Mouse (Mus musculus): ENCODE measurements around the gene Faap100. TPM values are rescaled to one million over a fixed set of nuclear protein-coding genes. Genes with fewer than 3 reads are reported as not detected.
A peak's percentile ranks its signal among the peaks of the same experiment; 100 is the strongest.
"Not testable (repeated sequence)": the region's sequence is repeated elsewhere in the genome, so short reads cannot be mapped to it uniquely, and the experiment has no call there.

The Faap100 gene
- polyA plus RNA-seq, 1 experiment from 2014 or later, result 40.2 TPM

- WGBS, result 4% methylated on average over 10 of the region's 10 CpGs
- H3K36me3 ChIP-seq (ENCODE audit: control insufficient read depth, insufficient read depth, low read length), result peaks cover 16% of the 10 kb centered on the region
- H3K27ac ChIP-seq (ENCODE audit: low read length), result peak overlapping the region; percentile 100; the same call in 1 of the 2 replicates
- H3K4me3 ChIP-seq (ENCODE audit: low read depth, low read length), result peak overlapping the region; percentile 93
- H3K4me2 ChIP-seq (replicated peaks; ENCODE audit: low read depth, low read length), result peak overlapping the region; percentile 92
- no peaks in the 10 kb centered on the region for H3K9me3 ChIP-seq (ENCODE audit: control insufficient read depth, low read depth, low read length)
- ATAC-seq (ENCODE audit: insufficient number of reproducible peaks, insufficient read depth, low FRiP score, low read depth), result no peak
- H3K4me1 ChIP-seq (ENCODE audit: control insufficient read depth, insufficient read depth, low read length), result peaks cover 15% of the 10 kb centered on the region
- H3K27me3 ChIP-seq (ENCODE audit: control insufficient read depth, insufficient read depth, low read length), result no peaks in the 10 kb centered on the region
- H3K9ac ChIP-seq (replicated peaks; ENCODE audit: low read depth, low read length), result peak overlapping the region; percentile 100
These were observed 31.3 kb downstream of the Faap100 start for GRCm38 (mm10) chr11:120347301-120347700.

GRCm38 (mm10) chr11:120346383-120347034 lies 32.1 kb downstream of the Faap100 start:
- H3K4me2 ChIP-seq (replicated peaks; ENCODE audit: low read depth, low read length), result peak overlapping the region; percentile 59
- 43% methylated on average over 10 of the region's 13 CpGs for WGBS

DNA sequence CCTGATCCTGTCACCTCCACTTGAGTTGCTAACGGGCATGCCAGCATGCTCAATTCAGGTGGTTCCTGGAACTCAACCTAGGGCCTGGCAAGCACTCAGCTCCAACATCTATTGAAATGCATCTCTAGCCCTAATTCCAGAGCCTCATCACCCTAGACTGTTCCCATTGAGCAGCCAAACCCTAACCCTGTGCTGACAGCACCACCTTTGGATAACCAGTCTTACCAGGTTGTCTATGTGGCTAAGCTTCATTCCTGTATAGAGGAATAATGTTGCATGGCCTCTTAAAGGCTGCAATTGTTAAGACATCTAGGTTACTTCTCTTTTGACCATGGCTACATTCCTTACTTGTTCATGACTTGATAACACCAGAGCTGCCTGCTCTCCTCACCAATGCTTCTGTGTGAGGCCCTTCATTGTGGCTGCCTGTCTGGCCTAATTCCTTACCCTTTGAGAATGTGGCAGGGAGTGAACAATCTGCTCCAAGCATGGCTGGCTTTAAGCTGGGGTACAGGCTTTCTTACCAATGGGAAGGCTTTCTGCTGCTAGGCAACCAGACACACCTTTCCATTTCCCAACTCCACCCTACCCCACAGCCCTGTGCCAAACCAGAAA lies 33.4 kb downstream of the Faap100 start:
- no peaks in the 10 kb centered on the region for H3K4me1 ChIP-seq (ENCODE audit: control insufficient read depth, insufficient read depth, low read length)
- H3K9me3 ChIP-seq (ENCODE audit: control insufficient read depth, low read depth, low read length), result no peaks in the 10 kb centered on the region
- H3K4me2 ChIP-seq (replicated peaks; ENCODE audit: low read depth, low read length), result peak overlapping the region; percentile 27
- no peaks in the 10 kb centered on the region for H3K27me3 ChIP-seq (ENCODE audit: control insufficient read depth, insufficient read depth, low read length)
- 19% methylated on average over 1 of the region's 1 CpGs for WGBS
- no peak overlapping the region; the same call in 1 of the 2 replicates for H3K9ac ChIP-seq (replicated peaks; ENCODE audit: low read depth, low read length)
- H3K27ac ChIP-seq (ENCODE audit: low read length), result peak overlapping the region; percentile 48; the same call in 1 of the 2 replicates
- ATAC-seq (ENCODE audit: insufficient number of reproducible peaks, insufficient read depth, low FRiP score, low read depth), result no peak
- H3K4me3 ChIP-seq (ENCODE audit: low read depth, low read length), result peak overlapping the region; percentile 15; the same call in 1 of the 2 replicates
- H3K36me3 ChIP-seq (ENCODE audit: control insufficient read depth, insufficient read depth, low read length), result peaks cover 16% of the 10 kb centered on the region

More at GRCm38 (mm10) chr11:120346383-120347034, 32.1 kb downstream of the Faap100 start:
- not testable (repeated sequence) for H3K9me3 ChIP-seq (ENCODE audit: control insufficient read depth, low read depth, low read length); ATAC-seq (ENCODE audit: insufficient number of reproducible peaks, insufficient read depth, low FRiP score, low read depth); H3K27ac ChIP-seq (ENCODE audit: low read length); H3K27me3 ChIP-seq (ENCODE audit: control insufficient read depth, insufficient read depth, low read length)
- Histone ChIP-seq H3K4me1 (ENCODE audit: control insufficient read depth, insufficient read depth, low read length) (peaks cover 11% of the 10 kb centered on the region), H3K36me3 (ENCODE audit: control insufficient read depth, insufficient read depth, low read length) (peaks cover 16% of the 10 kb centered on the region), H3K4me3 (ENCODE audit: low read depth, low read length) (peak overlapping the region; percentile 42), H3K9ac (replicated peaks; ENCODE audit: low read depth, low read length) (peak overlapping the region; percentile 50)

DNA sequence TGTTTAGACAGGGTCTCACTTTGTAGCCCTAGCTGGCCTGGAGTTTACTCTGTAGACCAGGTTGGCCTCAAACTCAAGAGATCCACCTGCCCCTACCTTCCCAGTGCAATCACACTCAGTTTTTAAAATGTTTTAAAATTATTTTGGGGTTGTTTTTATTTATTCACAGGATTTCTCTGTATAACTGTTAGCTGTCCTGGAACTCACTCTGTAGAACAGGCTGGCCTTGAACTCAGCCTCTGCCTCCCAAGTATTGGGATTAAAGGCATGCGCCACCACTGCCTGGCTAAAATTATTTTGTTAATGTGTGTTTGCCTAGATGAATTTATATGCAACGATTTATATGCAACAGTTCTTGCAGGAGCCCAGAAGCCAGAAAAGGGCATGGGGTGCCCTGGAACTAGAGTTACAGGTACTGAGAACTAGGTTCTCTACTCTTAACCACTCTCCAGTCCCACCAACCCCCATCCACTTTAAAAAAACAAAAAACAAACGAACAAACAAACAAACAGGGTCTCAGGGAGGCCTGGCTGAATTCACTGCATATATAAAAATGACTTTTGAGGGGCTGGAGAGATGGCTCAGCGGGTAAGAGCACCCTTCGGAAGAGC lies 34.1 kb downstream of the Faap100 start:
- peaks cover 16% of the 10 kb centered on the region for H3K36me3 ChIP-seq (ENCODE audit: control insufficient read depth, insufficient read depth, low read length)
- WGBS, result 58% methylated on average over 5 of the region's 5 CpGs
- 0 out of 2 replicates have a peak overlapping the region, but pooled peaks have one; percentile 15 for H3K4me3 ChIP-seq (ENCODE audit: low read depth, low read length)
- no peaks in the 10 kb centered on the region for H3K9me3 ChIP-seq (ENCODE audit: control insufficient read depth, low read depth, low read length)
- H3K27ac ChIP-seq (ENCODE audit: low read length), result peak overlapping the region; percentile 48; the same call in 1 of the 2 replicates
- no peaks in the 10 kb centered on the region for H3K4me1 ChIP-seq (ENCODE audit: control insufficient read depth, insufficient read depth, low read length)
- ATAC-seq (ENCODE audit: insufficient number of reproducible peaks, insufficient read depth, low FRiP score, low read depth), result no peak
- H3K27me3 ChIP-seq (ENCODE audit: control insufficient read depth, insufficient read depth, low read length), result no peaks in the 10 kb centered on the region
- no peak overlapping the region for H3K9ac ChIP-seq (replicated peaks; ENCODE audit: low read depth, low read length)
- no peak overlapping the region for H3K4me2 ChIP-seq (replicated peaks; ENCODE audit: low read depth, low read length)

DNA sequence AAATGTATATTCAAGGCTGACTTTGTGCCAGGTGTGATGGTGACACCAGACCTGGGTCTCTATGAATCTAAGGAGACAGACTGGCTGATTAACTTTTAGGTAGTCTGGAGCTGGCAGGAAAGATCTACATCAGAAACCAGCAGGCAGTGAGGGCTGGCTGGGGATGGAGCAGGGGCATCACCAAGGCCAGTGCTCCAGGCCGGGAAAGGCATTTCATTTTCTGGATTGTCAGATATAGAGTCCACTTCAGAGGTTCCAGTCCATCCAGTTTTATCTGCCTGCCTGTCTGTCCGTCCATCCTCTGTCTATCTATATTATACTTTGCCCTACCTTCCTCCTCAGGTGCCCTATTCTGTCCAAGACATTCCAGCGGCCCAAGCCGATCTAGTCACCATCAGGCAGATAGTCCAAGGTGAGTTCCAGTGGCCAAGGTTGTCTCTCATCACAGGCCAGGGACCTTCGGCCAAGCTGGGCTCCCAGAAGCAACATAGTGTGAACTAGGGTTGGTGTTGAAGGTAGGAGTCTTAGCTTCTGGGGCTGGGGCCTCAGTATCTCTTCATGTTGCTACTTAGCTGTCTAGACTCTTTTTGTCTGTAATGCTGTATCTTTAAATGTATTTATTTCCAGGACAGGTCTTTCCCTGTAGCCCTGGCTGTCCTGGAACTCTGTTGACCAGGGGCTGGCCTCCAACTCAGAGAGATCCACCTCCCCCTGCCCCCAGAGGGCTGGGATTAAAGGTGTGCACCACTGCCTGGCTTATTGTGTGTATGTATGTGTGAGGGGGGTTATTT lies 34.9 kb downstream of the Faap100 start:
- Histone ChIP-seq H3K4me2 (replicated peaks; ENCODE audit: low read depth, low read length) (no peak overlapping the region), H3K4me3 (ENCODE audit: low read depth, low read length) (no peak overlapping the region), H3K27ac (ENCODE audit: low read length) (peak overlapping the region; percentile 30; the same call in 1 of the 2 replicates), H3K9me3 (ENCODE audit: control insufficient read depth, low read depth, low read length) (no peaks in the 10 kb centered on the region), H3K4me1 (ENCODE audit: control insufficient read depth, insufficient read depth, low read length) (no peaks in the 10 kb centered on the region), H3K36me3 (ENCODE audit: control insufficient read depth, insufficient read depth, low read length) (peaks cover 16% of the 10 kb centered on the region), H3K27me3 (ENCODE audit: control insufficient read depth, insufficient read depth, low read length) (no peaks in the 10 kb centered on the region), H3K9ac (replicated peaks; ENCODE audit: low read depth, low read length) (no peak overlapping the region)
- 70% methylated on average over 5 of the region's 5 CpGs for WGBS
- no peak for ATAC-seq (ENCODE audit: insufficient number of reproducible peaks, insufficient read depth, low FRiP score, low read depth)

GRCm38 (mm10) chr11:120342656-120343160 lies 35.9 kb downstream of the Faap100 start:
- Histone ChIP-seq H3K4me2 (replicated peaks; ENCODE audit: low read depth, low read length) (no peak overlapping the region), H3K4me1 (ENCODE audit: control insufficient read depth, insufficient read depth, low read length) (no peaks in the 10 kb centered on the region), H3K27me3 (ENCODE audit: control insufficient read depth, insufficient read depth, low read length) (no peaks in the 10 kb centered on the region), H3K9me3 (ENCODE audit: control insufficient read depth, low read depth, low read length) (no peaks in the 10 kb centered on the region), H3K4me3 (ENCODE audit: low read depth, low read length) (no peak overlapping the region), H3K36me3 (ENCODE audit: control insufficient read depth, insufficient read depth, low read length) (peaks cover 16% of the 10 kb centered on the region), H3K9ac (replicated peaks; ENCODE audit: low read depth, low read length) (no peak overlapping the region), H3K27ac (ENCODE audit: low read length) (no peak overlapping the region)
- no peak for ATAC-seq (ENCODE audit: insufficient number of reproducible peaks, insufficient read depth, low FRiP score, low read depth)
- 89% methylated on average over 5 of the region's 5 CpGs for WGBS

- Histone ChIP-seq H3K4me1 (ENCODE audit: control insufficient read depth, insufficient read depth, low read length) (no peaks in the 10 kb centered on the region), H3K27me3 (ENCODE audit: control insufficient read depth, insufficient read depth, low read length) (no peaks in the 10 kb centered on the region), H3K36me3 (ENCODE audit: control insufficient read depth, insufficient read depth, low read length) (peaks cover 11% of the 10 kb centered on the region), H3K9ac (replicated peaks; ENCODE audit: low read depth, low read length) (no peak overlapping the region), H3K4me2 (replicated peaks; ENCODE audit: low read depth, low read length) (no peak overlapping the region), H3K27ac (ENCODE audit: low read length) (no peak overlapping the region), H3K9me3 (ENCODE audit: control insufficient read depth, low read depth, low read length) (no peaks in the 10 kb centered on the region), H3K4me3 (ENCODE audit: low read depth, low read length) (no peak overlapping the region)
- ATAC-seq (ENCODE audit: insufficient number of reproducible peaks, insufficient read depth, low FRiP score, low read depth), result no peak
- WGBS, result 97% methylated on average over 4 of the region's 4 CpGs
These were observed 36.9 kb downstream of the Faap100 start for GRCm38 (mm10) chr11:120341661-120342060.

Measured in stomach, embryonic 14.5 days (tissue).